In genomic region chr9:106171346-106172158, GRCm38 (mm10) we compare ENCODE assay signal across 8 mouse cellular contexts. TPM values are rescaled to one million over a fixed set of nuclear protein-coding genes. Genes with fewer than 3 reads are reported as not detected.
DNase-seq lines count a peak whose midpoint lies in the region.

No protein-coding gene starts in this region.

- peak; percentile 83 for DNase-seq in R1 (ENCODE audit: low read depth, low spot score)
- peak; percentile 90 to 93 for DNase-seq in cerebellum, postnatal 14 days
- DNase-seq in frontal cortex, postnatal 14 days (ENCODE audit: low spot score in 2 of 2) = peak; percentile 40 to 52
- DNase-seq in hindbrain, embryonic 10.5 days (ENCODE audit: low spot score) = peak; percentile 58
- peak; percentile 61 for DNase-seq in layer of hippocampus, postnatal 14 days (ENCODE audit: low spot score in 2 of 2)
- DNase-seq in lung, postnatal 10 days = peak; percentile 78
- DNase-seq in ovary, postnatal 36 days (ENCODE audit: low spot score) = peak; percentile 71
- DNase-seq in urinary bladder, adult 18-20 months (ENCODE audit: low spot score in 2 of 2) = peak; percentile 30 to 53

- H3K27me3 ChIP-seq in hindbrain, embryonic 10.5 days (ENCODE audit: insufficient read depth, poor library complexity, severe bottlenecking) = no peaks in the 10 kb centered on the region

- H3K27ac ChIP-seq in hindbrain, embryonic 10.5 days = peak overlapping the region; percentile 97

- H3K36me3 ChIP-seq in hindbrain, embryonic 10.5 days = peaks cover 19% of the 10 kb centered on the region

- H3K4me1 ChIP-seq in hindbrain, embryonic 10.5 days (replicated peaks) = peaks cover 34% of the 10 kb centered on the region

- H3K9me3 ChIP-seq in hindbrain, embryonic 10.5 days = no peaks in the 10 kb centered on the region

- WGBS in hindbrain, embryonic 10.5 days = under 1% methylated on average over 30 of the region's 30 CpGs

- peak overlapping the region; percentile 83 for H3K4me3 ChIP-seq in hindbrain, embryonic 10.5 days

RNA-seq across cellular contexts. Expression of gene Wdr82, which starts 0.8 kb away (rescaled TPM):
- 25.8 and 29.9 TPM in 2 replicates for polyA plus RNA-seq in hindbrain, embryonic 10.5 days (2016; fragmentation: Nextera tagmentation; extraction: Ambion mirVana)
- total RNA-seq in layer of hippocampus, postnatal 14 days (2021) = 100 to 1,000 TPM; 138 to 146 TPM

RNA-seq across cellular contexts. Expression of gene Glyctk, which starts 13.6 kb away (rescaled TPM):
- polyA plus RNA-seq in hindbrain, embryonic 10.5 days (2016; fragmentation: Nextera tagmentation; extraction: Ambion mirVana) = 2.9 and 4.5 TPM in 2 replicates
- total RNA-seq in layer of hippocampus, postnatal 14 days (2021) = 1 to 10 TPM; 3.2 to 6.0 TPM

RNA-seq across cellular contexts. Expression of gene Ppm1m, which starts 28.0 kb away (rescaled TPM):
- polyA plus RNA-seq in hindbrain, embryonic 10.5 days (2016; fragmentation: Nextera tagmentation; extraction: Ambion mirVana) = 47.3 and 48.6 TPM in 2 replicates
- total RNA-seq in layer of hippocampus, postnatal 14 days (2021) = 10 to 100 TPM; 15.4 to 15.8 TPM

RNA-seq across cellular contexts. Expression of gene Twf2, which starts 31.4 kb away (rescaled TPM):
- 65.9 and 71.3 TPM in 2 replicates for polyA plus RNA-seq in hindbrain, embryonic 10.5 days (2016; fragmentation: Nextera tagmentation; extraction: Ambion mirVana)
- total RNA-seq in layer of hippocampus, postnatal 14 days (2021) = 10 to 100 TPM; 49.2 to 49.7 TPM

RNA-seq across cellular contexts. Expression of gene Tlr9, which starts 50.8 kb away (rescaled TPM):
- polyA plus RNA-seq in hindbrain, embryonic 10.5 days (2016; fragmentation: Nextera tagmentation; extraction: Ambion mirVana) = not detected in 2 replicates
- 1 to 10 TPM; 1.2 to 1.6 TPM for total RNA-seq in layer of hippocampus, postnatal 14 days (2021)

Comparison
In these comparisons a context has a peak if more than half of its experiments do, and no peak if none do; other contexts are left out.
1. Peak in every context shown above with its lines: DNase-seq, H3K4me3 ChIP-seq and H3K27ac ChIP-seq.
2. DNase-seq: peak in every context shown above with its lines; median percentile 92 in cerebellum, postnatal 14 days; 83 in R1; 78 in lung, postnatal 10 days; 71 in ovary, postnatal 36 days; 61 in layer of hippocampus, postnatal 14 days; 58 in hindbrain, embryonic 10.5 days; 46 in frontal cortex, postnatal 14 days; 42 in urinary bladder, adult 18-20 months.